Mouse (Mus musculus): ENCODE results near the gene Csad. TPM values are rescaled to one million over a fixed set of nuclear protein-coding genes. Genes with fewer than 3 reads are reported as not detected.
A peak's percentile ranks its signal among the peaks of the same experiment; 100 is the strongest.

The Csad gene
- polyA plus RNA-seq, 1 experiment from 2014 or later, result 25.9 TPM

- Histone ChIP-seq H3K27me3 (ENCODE audit: control insufficient read depth, insufficient read depth, low read length) (no peaks in the 10 kb centered on the region), H3K4me3 (replicated peaks; ENCODE audit: low read depth, low read length) (no peak overlapping the region), H3K4me1 (ENCODE audit: control insufficient read depth, insufficient read depth, low read length) (peaks cover 3% of the 10 kb centered on the region; the same call in 1 of the 2 replicates), H3K36me3 (ENCODE audit: control insufficient read depth, insufficient read depth, low read length) (peaks cover 87% of the 10 kb centered on the region), H3K9ac (replicated peaks; ENCODE audit: low read length) (no peak overlapping the region), H3K9me3 (ENCODE audit: control insufficient read depth, low read length) (no peaks in the 10 kb centered on the region), H3K27ac (replicated peaks; ENCODE audit: low read depth, low read length) (no peak overlapping the region), H3K4me2 (ENCODE audit: low read length) (no peak overlapping the region)
- DNase-seq, result no peak
- 97% methylated on average over 4 of the region's 4 CpGs for WGBS
- ATAC-seq (ENCODE audit: low FRiP score, low TSS enrichment), result no peak
Observed at GRCm38 (mm10) chr15:102210816-102211215, 6.3 kb upstream of the Csad start.

DNA sequence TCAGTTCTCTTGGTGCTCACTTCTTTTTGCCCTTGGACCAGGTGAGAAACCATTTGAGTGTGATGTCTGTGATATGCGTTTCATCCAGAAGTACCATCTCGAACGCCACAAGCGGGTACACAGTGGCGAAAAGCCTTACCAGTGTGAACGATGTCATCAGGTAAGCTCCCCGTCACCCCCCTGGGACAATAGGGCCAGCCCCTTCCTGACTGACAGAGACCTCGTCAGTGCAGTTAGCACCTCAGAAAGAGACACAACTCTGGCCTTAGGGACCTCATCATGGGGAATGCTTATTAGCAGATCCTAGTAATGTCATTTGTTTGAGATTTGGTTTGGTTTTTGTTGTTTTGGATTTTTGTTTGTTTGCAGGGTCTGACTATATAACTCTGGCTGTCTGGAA, 4.6 kb upstream of the Csad start:
- Histone ChIP-seq H3K36me3 (ENCODE audit: control insufficient read depth, insufficient read depth, low read length) (peaks cover 79% of the 10 kb centered on the region), H3K4me1 (ENCODE audit: control insufficient read depth, insufficient read depth, low read length) (peaks cover 18% of the 10 kb centered on the region), H3K9ac (replicated peaks; ENCODE audit: low read length) (no peak overlapping the region), H3K9me3 (ENCODE audit: control insufficient read depth, low read length) (no peaks in the 10 kb centered on the region), H3K4me3 (replicated peaks; ENCODE audit: low read depth, low read length) (no peak overlapping the region), H3K27ac (replicated peaks; ENCODE audit: low read depth, low read length) (no peak overlapping the region), H3K4me2 (ENCODE audit: low read length) (no peak overlapping the region), H3K27me3 (ENCODE audit: control insufficient read depth, insufficient read depth, low read length) (no peaks in the 10 kb centered on the region)
- no peak for ATAC-seq (ENCODE audit: low FRiP score, low TSS enrichment)
- DNase-seq, result no peak
- 93% methylated on average over 8 of the region's 8 CpGs for WGBS

DNA sequence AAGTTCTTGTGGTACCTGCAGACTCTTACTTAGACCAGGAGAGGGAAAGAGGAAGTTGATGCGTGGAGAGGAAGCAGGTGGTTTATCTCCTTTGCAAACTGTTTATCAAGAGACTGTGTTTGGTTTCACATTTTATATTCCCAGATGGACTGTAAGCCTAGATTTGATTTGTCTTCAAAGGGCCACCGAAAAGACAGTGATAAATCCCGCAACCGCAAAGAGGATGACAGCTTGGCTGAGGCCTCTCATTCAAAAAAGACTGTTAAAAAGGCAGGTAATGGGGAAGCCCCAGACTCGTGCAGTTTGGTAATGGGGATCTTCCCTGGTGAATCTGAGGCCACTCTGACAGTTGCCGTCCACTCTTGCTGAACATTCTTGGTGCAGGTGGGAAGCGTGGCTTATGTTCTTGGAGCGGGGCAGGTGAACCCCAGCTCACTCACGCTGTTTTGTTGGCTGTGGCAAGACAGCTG, 3.6 kb upstream of the Csad start:
- DNase-seq, result no peak
- H3K27ac ChIP-seq (replicated peaks; ENCODE audit: low read depth, low read length), result no peak overlapping the region

GRCm38 (mm10) chr15:102207351-102207750, 2.8 kb upstream of the Csad start:
- H3K27ac ChIP-seq (replicated peaks; ENCODE audit: low read depth, low read length), result no peak overlapping the region
- no peak overlapping the region for H3K9ac ChIP-seq (replicated peaks; ENCODE audit: low read length)
- no peaks in the 10 kb centered on the region for H3K27me3 ChIP-seq (ENCODE audit: control insufficient read depth, insufficient read depth, low read length)
- 75% methylated on average over 3 of the region's 3 CpGs for WGBS
- H3K4me3 ChIP-seq (replicated peaks; ENCODE audit: low read depth, low read length), result no peak overlapping the region
- DNase-seq, result no peak
- ATAC-seq (ENCODE audit: low FRiP score, low TSS enrichment), result no peak
- H3K9me3 ChIP-seq (ENCODE audit: control insufficient read depth, low read length), result no peaks in the 10 kb centered on the region
- H3K36me3 ChIP-seq (ENCODE audit: control insufficient read depth, insufficient read depth, low read length), result peaks cover 61% of the 10 kb centered on the region
- no peak overlapping the region for H3K4me2 ChIP-seq (ENCODE audit: low read length)
- peaks cover 24% of the 10 kb centered on the region for H3K4me1 ChIP-seq (ENCODE audit: control insufficient read depth, insufficient read depth, low read length)

More for the DNA sequence above, 3.6 kb upstream of the Csad start:
- Histone ChIP-seq H3K9ac (replicated peaks; ENCODE audit: low read length) (no peak overlapping the region), H3K27me3 (ENCODE audit: control insufficient read depth, insufficient read depth, low read length) (no peaks in the 10 kb centered on the region), H3K9me3 (ENCODE audit: control insufficient read depth, low read length) (no peaks in the 10 kb centered on the region), H3K36me3 (ENCODE audit: control insufficient read depth, insufficient read depth, low read length) (peaks cover 69% of the 10 kb centered on the region), H3K4me1 (ENCODE audit: control insufficient read depth, insufficient read depth, low read length) (peaks cover 18% of the 10 kb centered on the region), H3K4me2 (ENCODE audit: low read length) (no peak overlapping the region), H3K4me3 (replicated peaks; ENCODE audit: low read depth, low read length) (no peak overlapping the region)
- ATAC-seq (ENCODE audit: low FRiP score, low TSS enrichment), result no peak
- 94% methylated on average over 9 of the region's 9 CpGs for WGBS

GRCm38 (mm10) chr15:102205779-102206178, 1.3 kb upstream of the Csad start:
- Histone ChIP-seq H3K36me3 (ENCODE audit: control insufficient read depth, insufficient read depth, low read length) (peaks cover 50% of the 10 kb centered on the region), H3K4me2 (ENCODE audit: low read length) (peak overlapping the region; percentile 78), H3K27me3 (ENCODE audit: control insufficient read depth, insufficient read depth, low read length) (no peaks in the 10 kb centered on the region), H3K27ac (replicated peaks; ENCODE audit: low read depth, low read length) (peak overlapping the region; percentile 77), H3K4me1 (ENCODE audit: control insufficient read depth, insufficient read depth, low read length) (peaks cover 26% of the 10 kb centered on the region), H3K9ac (replicated peaks; ENCODE audit: low read length) (peak overlapping the region; percentile 44; the same call in 1 of the 2 replicates), H3K9me3 (ENCODE audit: control insufficient read depth, low read length) (no peaks in the 10 kb centered on the region), H3K4me3 (replicated peaks; ENCODE audit: low read depth, low read length) (peak overlapping the region; percentile 72)
- DNase-seq (peak; percentile 85), ATAC-seq (ENCODE audit: low FRiP score, low TSS enrichment) (peak; percentile 18; the same call in 1 of the 2 replicates)
- WGBS, result 34% methylated on average over 8 of the region's 8 CpGs

GRCm38 (mm10) chr15:102203835-102204381, 616 bp downstream of the Csad start:
- Histone ChIP-seq H3K9ac (replicated peaks; ENCODE audit: low read length) (peak overlapping the region; percentile 87), H3K9me3 (ENCODE audit: control insufficient read depth, low read length) (no peaks in the 10 kb centered on the region), H3K36me3 (ENCODE audit: control insufficient read depth, insufficient read depth, low read length) (peaks cover 33% of the 10 kb centered on the region), H3K4me2 (ENCODE audit: low read length) (peak overlapping the region; percentile 78), H3K4me1 (ENCODE audit: control insufficient read depth, insufficient read depth, low read length) (peaks cover 26% of the 10 kb centered on the region), H3K27me3 (ENCODE audit: control insufficient read depth, insufficient read depth, low read length) (no peaks in the 10 kb centered on the region), H3K27ac (replicated peaks; ENCODE audit: low read depth, low read length) (peak overlapping the region; percentile 99), H3K4me3 (replicated peaks; ENCODE audit: low read depth, low read length) (peak overlapping the region; percentile 72)
- DNase-seq, result peak; percentile 87
- WGBS, result under 1% methylated on average over 52 of the region's 72 CpGs
- peak; percentile 38 for ATAC-seq (ENCODE audit: low FRiP score, low TSS enrichment)

- peaks cover 26% of the 10 kb centered on the region for H3K36me3 ChIP-seq (ENCODE audit: control insufficient read depth, insufficient read depth, low read length)
- peak within 1 kb of the TSS; percentile 99 for H3K27ac ChIP-seq (replicated peaks; ENCODE audit: low read depth, low read length)
- H3K27me3 ChIP-seq (ENCODE audit: control insufficient read depth, insufficient read depth, low read length), result no peaks in the 10 kb centered on the region
- ATAC-seq (ENCODE audit: low FRiP score, low TSS enrichment) (peak; percentile 96), DNase-seq (peak; percentile 97)
- H3K9me3 ChIP-seq (ENCODE audit: control insufficient read depth, low read length), result no peaks in the 10 kb centered on the region
- peak within 1 kb of the TSS; percentile 72 for H3K4me3 ChIP-seq (replicated peaks; ENCODE audit: low read depth, low read length)
- H3K4me1 ChIP-seq (ENCODE audit: control insufficient read depth, insufficient read depth, low read length), result peaks cover 26% of the 10 kb centered on the region
- peak within 1 kb of the TSS; percentile 78 for H3K4me2 ChIP-seq (ENCODE audit: low read length)
- peak within 1 kb of the TSS; percentile 87 for H3K9ac ChIP-seq (replicated peaks; ENCODE audit: low read length)
- whole genome bisulfite sequencing, result under 1% methylated on average over 66 of the region's 68 CpGs
Observed at GRCm38 (mm10) chr15:102202971-102203834, 1.3 kb downstream of the Csad start, which contains the start of gene Zfp740. Gene Zfp740 (plus strand): TSS chr15:102203249.

GRCm38 (mm10) chr15:102198841-102199240, 5.7 kb downstream of the Csad start:
- no peaks in the 10 kb centered on the region for H3K9me3 ChIP-seq (ENCODE audit: control insufficient read depth, low read length)
- no peak overlapping the region for H3K9ac ChIP-seq (replicated peaks; ENCODE audit: low read length)
- no peak overlapping the region for H3K27ac ChIP-seq (replicated peaks; ENCODE audit: low read depth, low read length)
- no peaks in the 10 kb centered on the region for H3K36me3 ChIP-seq (ENCODE audit: control insufficient read depth, insufficient read depth, low read length)
- no peaks in the 10 kb centered on the region for H3K27me3 ChIP-seq (ENCODE audit: control insufficient read depth, insufficient read depth, low read length)
- no peak for DNase-seq
- H3K4me2 ChIP-seq (ENCODE audit: low read length), result no peak overlapping the region
- no peak for ATAC-seq (ENCODE audit: low FRiP score, low TSS enrichment)
- WGBS, result 82% methylated on average over 4 of the region's 4 CpGs
- peaks cover 8% of the 10 kb centered on the region; the same call in 1 of the 2 replicates for H3K4me1 ChIP-seq (ENCODE audit: control insufficient read depth, insufficient read depth, low read length)
- H3K4me3 ChIP-seq (replicated peaks; ENCODE audit: low read depth, low read length), result no peak overlapping the region
